Mouse (Mus musculus): ENCODE results near the gene Btbd6.

The Btbd6 gene

DNA sequence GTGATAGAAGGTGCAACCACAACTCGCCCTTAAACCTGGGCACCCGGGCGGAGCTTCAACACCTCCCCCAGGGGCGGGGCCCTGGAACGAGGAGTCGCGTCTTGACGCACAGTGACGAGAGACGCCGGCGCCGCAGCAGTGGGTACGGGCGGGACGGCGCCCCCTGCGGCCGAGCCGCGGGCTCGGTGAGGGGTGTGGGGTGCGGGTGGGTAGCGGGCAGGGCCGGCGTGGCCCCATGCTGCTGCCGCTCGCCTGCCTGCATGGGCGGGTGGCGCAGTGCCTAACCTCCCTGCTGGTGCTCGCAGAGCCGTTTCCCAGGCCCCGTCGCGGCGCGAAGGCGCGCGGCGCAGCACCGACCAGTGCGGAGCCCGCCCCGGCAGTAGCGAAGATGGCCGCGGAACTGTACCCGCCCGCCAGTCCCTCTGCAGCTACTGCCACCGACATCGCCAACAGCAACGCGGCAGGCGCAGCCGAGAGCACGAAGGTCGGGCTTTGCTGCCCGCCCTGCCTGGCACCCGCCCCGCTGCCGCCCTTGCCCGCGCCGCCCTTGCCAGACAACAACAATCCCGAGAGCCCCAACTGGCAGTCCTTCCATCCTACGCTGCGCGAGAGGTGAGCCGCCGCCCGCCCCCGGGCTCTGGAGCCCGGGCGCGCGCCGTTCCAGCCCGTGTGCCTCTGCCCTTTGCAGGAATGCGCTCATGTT lies at the start of gene Btbd6:
Gene Btbd6, plus strand, starts transcription at position 112 of the 703 bp plus-strand sequence.
- DNase-seq (ENCODE audit: extremely low spot score), result peak; percentile 87

DNA sequence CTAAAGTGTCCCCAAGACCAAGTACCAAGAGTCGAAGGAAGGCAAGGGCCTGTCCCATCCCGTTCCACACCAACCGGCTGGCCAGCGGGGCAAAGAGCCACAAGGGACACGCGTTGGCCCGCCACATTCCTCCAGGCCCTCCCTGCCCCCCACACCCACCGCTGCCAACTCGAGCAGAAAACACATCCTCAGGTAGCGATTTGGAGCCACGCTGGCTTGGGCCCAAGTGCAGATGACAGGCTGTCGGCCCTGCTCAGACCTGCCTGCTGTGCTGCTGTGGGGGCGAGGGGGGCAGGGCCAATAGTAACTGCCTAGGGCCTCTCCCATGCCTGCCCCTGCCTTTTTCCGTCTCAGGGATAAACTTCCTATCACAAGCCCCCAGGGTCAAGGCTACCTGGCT lies 49.0 kb upstream of the Btbd6 start:
- no peak for DNase-seq (ENCODE audit: extremely low spot score)

DNA sequence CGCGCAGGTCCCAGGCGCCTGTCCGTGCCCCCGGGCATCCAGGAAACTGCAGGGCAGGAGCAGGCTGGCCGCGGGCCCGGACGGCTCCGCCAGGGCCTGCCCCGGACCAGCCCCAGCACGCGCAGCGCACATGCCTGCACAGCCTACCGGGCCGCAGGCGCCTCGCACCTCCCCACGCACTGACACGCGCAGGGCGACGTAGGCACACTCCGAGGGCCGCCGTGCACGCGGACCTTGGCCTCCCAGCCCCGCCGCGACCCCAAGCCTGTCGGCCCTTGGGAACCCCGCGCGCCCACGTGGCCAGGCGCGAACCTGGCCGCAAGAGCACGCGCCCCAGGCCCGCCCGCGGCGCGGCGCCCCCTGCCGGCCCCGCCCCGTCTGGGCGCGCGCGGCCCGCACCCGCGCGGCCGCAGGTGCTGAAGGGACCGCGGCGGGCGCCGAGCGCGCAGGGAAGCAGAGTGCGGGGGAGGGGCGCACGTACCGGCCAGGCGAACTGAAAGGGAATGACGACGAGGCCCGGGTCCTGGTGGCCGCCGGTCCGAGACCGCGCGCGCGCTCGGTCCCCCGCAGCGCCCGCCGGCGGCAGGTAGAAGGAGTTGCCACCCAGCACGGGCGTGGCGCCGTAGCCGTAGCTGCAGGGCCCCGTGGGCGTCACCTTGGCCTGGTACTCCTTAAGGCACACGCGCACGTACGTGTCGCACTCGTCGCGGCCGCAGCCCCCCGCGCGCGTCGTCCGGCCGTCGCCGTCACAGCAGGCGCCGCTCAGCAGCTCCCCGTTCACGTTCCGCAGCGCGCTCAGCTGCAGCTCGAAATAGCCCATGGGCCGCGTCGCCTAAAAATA lies 47.7 kb upstream of the Btbd6 start:
- peak; percentile 41 for DNase-seq (ENCODE audit: extremely low spot score)

DNA sequence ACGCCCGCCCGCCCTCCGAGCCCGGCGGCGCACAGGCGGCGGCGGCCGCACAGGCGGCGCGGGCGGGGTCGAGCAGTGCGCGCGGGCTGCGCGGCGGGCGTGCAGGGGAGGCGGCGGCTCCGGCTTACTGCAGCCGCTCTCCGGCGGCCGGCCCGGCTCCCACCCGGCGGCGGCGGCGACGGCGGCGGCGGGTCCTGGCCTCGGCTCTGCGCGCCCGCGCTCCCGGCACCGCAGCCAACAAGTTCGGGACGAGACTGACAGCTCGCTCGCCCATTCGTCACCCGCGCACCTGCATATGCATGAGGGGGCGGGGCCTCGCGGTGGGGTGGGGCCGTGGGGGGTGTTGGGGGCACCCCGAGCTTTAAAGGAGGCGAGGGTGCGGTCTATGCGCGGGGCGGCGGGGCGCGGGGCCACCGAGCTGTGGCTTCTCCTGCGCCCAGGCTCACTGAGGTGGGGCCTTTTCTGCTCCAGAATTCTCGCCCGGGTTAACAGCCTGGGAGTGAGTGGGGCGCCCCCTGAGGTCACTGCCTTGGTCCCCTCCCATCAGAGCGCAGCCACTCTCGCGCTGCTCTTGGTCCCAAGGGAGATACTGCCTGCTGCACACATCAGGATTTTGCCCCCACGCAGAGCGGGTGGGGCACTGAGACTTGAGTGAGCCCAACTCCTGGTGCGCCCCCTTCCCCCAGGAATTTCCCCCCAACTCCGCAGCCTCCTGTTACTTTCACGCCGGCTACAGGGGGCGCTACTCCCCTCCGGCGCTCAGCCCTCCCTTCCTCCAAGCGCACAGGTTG lies 46.5 kb upstream of the Btbd6 start, which contains the start of gene Jag2:
Gene Jag2, minus strand, starts transcription at position 215 of the 791 bp plus-strand sequence.
- peak; percentile 79 for DNase-seq (ENCODE audit: extremely low spot score)

DNA sequence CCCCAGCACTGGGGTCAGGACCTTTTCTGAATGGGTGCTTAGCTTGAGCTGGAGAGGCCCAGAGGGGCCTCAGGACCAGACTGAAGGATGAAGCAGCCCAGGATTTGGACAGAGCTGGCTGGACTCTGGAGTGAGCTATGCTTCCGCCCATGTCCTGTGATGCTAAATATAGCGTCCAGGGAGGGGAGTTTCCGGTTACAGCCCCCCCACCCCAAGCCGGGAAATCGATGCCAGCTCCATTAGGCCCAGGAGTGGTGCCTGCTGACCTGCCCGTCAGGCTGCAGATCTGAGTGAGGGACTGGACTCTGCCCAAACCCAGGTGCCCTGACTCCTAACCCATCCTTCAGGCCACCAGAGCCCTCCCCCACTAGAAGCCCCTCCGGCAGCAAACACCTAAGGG lies 43.6 kb upstream of the Btbd6 start:
- DNase-seq (ENCODE audit: extremely low spot score), result no peak

DNA sequence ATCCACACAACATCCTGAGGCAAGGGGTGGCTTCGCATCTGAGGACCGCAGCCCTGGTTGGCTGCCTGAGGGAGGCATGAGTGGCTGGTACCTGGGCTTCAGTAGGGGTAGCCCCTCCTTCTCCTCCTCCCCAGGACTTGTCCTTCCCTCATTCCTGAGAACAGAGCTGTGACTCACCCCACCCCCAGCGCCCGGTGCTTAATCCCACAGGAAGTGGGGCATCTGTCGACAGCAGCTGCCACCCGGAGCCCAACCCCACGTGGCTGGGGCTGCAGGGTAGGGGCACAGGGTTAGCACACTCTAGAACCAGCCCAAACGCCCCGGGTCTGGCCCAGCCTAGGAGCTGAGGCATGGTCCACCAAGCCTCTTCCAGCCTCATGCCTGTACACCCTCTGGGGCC lies 38.4 kb upstream of the Btbd6 start:
- no peak for DNase-seq (ENCODE audit: extremely low spot score)

DNA sequence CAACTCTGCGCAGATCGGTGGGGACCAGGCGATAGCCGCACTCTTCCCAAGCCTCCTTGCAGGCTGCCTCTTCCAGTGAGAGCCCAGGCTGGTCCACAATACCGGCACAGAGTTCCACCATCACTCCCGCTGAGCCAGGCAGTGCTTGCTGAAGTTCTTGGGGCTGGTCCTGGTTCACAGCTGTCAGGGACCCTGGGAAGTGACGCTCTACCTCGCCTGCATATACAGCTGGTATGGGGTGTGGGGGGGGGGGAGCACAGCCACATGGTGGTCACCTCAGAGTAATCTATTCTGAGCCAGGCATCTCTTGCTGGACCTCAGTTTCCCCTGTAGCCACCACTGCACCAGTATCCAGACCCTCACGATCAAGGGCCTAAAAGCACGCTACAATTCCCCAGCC lies 37.9 kb upstream of the Btbd6 start:
- no peak for DNase-seq (ENCODE audit: extremely low spot score)

DNA sequence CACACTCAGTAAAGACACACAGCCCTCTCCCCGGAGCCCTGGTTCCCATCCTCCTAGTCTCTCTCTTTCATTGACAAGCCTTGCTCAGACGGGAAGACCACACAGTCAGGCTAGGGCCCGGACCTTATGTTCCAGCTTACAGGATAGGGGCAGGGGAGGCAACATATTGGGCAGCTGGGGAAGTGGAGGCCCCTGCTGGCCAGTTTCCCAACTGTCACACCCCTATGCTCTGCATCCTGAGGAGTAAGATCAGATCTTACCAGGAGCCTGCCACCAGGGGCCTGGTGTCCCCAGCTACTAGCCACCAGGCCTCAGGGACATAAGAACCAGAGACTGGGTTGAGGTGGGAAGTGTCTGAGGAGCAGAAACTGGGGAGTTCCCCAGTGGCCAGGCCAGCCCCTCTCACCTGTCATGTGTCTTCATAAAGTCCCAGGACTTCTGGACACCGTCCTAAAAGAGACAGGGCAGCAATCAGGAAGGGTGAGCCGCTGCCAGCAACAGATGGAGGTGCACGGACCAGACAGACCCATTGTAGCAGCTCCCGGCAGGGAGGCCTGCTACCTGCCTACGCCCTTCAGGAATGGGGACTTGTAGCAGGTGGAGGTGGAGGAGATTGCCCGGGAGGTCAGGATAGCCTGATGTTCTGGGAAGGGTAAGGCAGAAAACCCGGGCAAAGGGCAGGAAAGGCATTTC lies 37.3 kb upstream of the Btbd6 start:
- DNase-seq (ENCODE audit: extremely low spot score), result peak; percentile 68

DNA sequence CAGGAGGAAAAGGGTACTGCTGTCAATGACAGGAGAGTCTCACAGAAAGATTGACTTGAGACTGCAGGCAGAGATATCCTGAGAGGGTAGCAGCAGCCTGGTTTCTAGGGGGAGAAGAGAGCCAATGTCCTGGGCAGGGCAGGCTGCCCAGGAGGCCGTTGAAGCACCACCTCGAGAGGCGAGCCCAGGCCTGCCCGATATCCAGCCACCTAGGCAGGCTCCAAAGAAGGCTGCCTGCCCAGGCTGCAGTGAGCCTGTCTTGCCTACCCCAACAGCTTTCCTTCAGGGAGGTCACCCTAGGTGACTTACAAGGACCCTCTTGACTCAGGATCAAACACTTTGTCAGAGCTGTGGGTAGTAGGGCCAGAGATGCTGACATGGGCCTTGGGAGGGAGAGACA lies 36.0 kb upstream of the Btbd6 start:
- DNase-seq (ENCODE audit: extremely low spot score), result no peak

DNA sequence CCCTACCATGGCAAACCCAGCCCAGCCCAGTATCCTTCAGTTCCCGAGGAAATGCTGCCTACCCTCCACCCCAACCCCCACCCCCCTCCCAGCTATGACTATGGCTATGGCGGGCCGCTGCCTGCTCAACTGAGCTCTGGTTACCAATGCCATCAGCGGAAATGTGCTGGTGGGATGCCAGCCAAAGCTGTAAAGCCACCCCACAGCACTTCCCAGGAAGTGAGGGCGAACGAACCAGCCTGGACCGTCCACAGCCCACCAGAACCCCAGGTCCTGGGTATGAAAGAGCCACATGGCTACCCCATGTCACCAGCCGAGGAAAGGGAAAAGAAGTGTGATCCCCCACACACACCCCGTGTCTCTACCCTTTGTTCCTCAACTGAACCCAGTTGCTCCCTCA lies 35.6 kb upstream of the Btbd6 start:
- no peak for DNase-seq (ENCODE audit: extremely low spot score)

DNA sequence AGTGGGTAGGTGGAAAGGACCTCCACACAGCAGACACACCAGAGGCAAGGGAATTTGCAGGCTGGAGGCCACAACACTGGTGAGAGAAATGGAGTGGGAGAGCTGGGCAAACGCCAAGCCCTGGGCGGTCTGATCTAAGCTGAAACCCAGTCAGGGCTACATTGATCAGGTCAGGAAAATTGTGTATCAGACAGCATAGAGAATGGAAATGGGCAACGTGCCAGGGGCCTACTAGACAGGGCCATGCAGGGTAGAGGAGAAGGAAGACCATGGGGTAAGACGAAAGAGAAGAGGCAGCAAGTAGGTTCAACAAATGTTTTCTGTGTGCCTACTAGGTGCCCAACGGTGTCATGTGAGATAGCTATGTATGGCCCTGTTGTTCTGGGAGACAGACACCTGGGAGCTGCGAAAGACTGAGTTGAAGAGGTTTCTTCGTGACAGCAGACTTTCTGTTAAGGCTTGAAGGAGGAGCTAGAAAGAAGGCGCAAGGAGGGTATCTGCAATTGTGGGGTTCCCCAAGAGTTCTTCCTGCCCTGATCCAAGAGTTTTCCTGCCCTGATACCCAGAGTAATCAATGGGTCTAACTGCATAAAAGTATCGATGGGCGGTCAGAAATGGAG lies 35.0 kb upstream of the Btbd6 start:
- DNase-seq (ENCODE audit: extremely low spot score), result peak; percentile 29

DNA sequence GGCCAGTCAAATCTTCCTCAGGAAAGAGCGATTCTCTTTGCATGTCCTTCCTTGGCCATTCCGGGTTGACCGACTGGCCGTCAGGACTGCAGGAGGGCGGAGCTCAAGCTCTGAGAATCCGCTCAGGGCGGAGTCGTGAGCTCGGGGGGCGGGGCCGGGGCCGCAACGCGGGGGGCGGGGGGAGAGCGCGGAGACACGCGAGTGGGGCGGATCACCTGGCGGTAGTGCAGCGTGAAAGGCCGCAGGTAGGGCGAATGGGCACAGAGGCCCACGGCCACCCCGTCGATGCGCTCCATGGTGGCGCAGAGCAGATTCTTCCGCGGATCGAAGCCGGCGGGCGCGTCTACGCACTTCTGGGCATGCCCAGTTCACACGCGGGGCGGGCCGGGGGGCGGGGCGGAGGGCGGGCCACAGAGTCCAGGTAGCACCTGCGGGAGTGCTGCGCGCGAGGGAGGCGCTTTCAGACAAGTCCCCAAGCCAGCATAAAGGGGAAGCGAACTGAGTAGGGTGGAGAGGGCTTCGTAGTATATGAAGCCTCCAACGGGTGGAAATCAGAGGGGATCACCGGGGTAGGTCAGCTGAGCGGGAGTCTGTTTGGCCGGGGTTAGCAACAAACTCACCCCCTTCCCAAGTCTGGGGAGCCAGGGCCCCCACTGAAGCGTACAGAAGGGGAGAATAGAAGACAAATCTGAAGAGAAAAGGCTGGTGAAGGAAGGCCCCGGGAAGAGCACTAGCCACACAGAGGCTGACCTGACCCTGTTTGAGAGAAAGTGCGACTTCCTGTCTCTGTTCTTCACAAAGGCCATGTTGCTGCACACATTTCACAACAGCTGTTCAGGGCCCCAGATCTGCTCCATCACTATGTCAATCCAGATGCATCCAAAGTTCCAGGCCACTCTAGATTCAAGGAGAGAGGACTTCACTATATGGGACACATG lies 34.2 kb upstream of the Btbd6 start, which contains the start of gene Nudt14:
Gene Nudt14, minus strand, starts transcription at position 349 of the 938 bp plus-strand sequence.
- peak; percentile 86 for DNase-seq (ENCODE audit: extremely low spot score)

DNA sequence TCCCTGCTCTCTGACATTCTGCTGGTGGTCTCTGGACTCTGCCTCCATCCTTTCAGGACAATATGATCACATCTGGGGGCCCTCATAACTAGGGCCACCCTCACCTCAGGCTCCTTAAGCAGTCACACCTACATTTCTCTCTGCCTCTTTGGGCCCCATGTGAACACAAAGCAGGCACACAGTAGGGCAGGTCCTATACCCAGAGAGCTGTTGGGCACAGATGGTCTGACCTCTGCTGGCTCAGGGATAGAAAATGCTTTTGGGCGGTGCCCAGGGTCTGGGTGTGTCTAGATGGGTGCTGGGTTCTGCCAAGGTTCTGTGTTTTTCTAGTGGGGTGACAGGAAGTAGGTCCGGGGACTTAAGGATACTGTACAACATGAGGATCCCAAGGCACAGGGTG lies 32.6 kb upstream of the Btbd6 start:
- no peak for DNase-seq (ENCODE audit: extremely low spot score)

DNA sequence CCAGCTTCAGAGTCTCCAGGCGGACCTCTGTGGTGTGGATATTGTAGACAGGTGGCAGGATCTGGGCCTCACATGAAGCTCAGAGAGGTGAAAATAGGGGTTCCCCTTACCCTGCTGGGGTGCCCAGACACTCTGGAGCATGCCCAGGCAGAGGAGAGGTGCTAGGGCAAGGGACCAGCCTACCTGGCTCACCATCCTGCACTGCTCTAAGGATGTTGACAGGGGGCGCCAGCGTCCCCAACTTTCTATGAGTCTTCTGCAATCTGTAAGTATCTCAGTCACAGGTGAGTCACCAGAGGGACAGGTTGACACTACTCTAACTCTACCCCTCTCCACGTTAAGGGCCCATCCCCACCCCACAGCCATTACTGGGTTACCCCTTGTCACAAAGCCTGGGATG lies 29.0 kb upstream of the Btbd6 start:
- DNase-seq (ENCODE audit: extremely low spot score), result peak; percentile 39

DNA sequence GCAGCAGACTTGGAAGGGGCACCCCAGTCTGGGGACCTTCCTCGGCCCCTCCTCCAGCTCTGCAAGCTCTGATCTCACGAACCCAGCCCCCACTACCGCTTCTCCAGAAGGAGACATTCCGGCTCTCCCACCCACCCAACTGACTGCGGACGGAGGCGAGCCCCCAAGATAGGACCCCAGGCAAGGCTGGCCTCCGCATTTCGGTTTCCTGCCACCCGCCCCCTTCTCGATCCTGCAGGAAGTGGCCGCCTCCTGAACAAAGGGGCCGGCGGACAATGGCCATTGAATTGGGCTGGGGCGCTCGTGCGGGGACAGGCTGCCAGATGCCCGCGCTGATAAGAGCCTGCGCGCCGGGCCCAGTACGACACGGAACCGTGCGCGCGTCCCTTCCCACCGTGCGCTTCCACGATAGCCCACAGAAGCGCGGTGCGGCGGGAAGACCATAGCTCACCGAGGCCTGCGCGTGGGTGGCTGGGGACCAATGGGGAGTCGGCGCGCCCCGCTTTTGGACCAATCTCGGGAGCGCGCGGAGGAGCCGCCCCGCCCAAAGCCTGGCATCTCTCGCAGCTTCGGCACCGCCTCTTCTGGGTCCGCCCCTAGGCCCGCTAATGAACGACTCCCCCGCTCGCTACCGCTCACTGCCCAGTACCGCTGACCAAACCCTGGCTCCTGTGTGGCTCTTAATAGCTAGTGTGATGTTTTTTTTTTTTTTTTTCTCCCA lies 26.1 kb upstream of the Btbd6 start:
- DNase-seq (ENCODE audit: extremely low spot score), result peak; percentile 90

DNA sequence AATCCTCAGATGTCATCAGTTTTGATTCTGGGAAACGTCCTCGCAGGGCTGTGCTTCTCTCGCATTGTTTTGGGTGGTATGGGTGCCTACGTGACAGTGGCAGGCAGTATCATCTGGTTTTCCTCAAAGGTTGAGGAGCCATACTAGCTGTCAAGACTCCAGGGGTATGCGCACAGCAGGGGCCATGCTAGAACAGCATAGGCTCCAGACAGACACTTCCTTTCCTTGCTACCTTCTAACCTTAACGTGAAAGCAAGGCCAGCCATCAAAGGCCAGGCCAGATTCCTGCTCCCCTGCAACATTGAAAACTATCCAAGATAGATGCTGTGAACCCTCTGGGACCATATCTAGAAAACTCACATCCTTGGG lies 25.5 kb upstream of the Btbd6 start:
- no peak for DNase-seq (ENCODE audit: extremely low spot score)

DNA sequence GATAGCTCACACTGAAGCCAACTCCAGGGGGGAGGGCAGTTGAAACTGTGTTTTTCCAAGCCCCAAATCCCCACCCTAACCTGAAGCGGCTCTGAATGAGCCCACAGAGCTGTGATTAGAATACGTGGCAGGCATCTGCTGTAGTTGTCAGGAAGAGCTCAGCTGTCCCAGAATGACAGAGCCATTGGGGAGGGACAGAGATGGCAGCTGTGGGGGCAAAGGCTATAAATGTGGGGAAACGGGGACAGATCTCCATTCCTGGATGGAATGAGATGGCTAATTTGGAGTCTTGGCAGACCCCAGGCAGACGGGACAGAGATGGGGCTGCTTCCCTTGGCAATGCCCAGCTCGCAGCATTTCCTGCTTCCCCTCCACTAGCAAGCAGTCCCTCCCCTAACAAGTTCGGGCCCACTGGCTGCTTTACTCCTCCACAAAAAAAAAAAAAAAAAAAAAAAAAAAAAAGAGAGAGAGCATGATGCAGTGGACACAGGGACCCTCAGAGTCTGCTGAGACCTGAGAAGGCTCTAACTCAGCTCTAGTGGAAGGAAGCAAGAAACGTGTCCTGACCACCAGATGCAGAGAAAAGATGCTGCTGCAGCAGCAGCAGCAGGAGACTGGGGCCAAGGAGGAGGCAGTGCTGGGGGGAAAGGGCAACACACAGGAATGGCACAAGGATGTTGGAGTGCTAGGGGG lies 25.0 kb upstream of the Btbd6 start:
- no peak for DNase-seq (ENCODE audit: extremely low spot score)

DNA sequence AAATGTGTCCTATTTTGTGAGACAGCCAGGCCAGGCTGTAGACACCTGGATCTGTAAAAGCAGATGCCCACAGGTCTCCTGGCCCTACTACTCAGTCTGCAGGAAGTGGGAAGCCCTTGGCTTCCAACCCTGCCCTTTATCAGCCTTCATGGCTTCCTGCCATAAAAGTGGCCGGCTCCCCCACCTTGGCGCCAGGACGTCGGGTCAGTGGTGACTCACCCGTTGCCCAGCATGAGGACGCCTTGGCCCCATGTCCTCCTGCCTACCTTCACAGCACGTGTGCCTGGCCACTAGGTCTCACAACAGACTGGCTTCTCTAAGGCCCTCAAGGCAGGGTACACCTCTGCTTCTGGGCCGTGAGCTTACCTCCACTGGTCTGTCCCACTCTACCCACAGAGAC lies 23.8 kb upstream of the Btbd6 start:
- no peak for DNase-seq (ENCODE audit: extremely low spot score)
